Mouse (Mus musculus) stomach, postnatal 0 days (tissue): ENCODE measurements around the gene Lct. TPM values are rescaled to one million over a fixed set of nuclear protein-coding genes. Genes with fewer than 3 reads are reported as not detected.
"Not testable (repeated sequence)": the region's sequence is repeated elsewhere in the genome, so short reads cannot be mapped to it uniquely, and the experiment has no call there.

Experiments used
- ATAC-seq: fragments of 200-750 bp; cut with Nextera tagmentation; 2 replicates; pipeline ENCODE4 v1.8.0; 2017; ENCODE audit not compliant: low FRiP score, low TSS enrichment
- DNase-seq: peaks from one replicate; pipeline ENCODE4 v3.0.0-alpha.2; 2016; ENCODE audit warnings: low spot score
- H3K27ac ChIP-seq: fragments of 300-500 bp; sonication (generic); replicated peaks from 2 replicates; pipeline ENCODE4 v1.5.1; 2014; ENCODE audit warnings: mild to moderate bottlenecking, control low read depth
- H3K27me3 ChIP-seq: fragments of 300-500 bp; sonication (generic); 2 replicates; pipeline ENCODE4 v1.6.1; 2014; ENCODE audit warnings: low read length; ENCODE audit not compliant: control insufficient read depth, insufficient read depth
- H3K36me3 ChIP-seq: fragments of 300-500 bp; sonication (generic); 2 replicates; pipeline ENCODE4 v1.6.1; 2014; ENCODE audit warnings: low read length, mixed read lengths; ENCODE audit not compliant: control insufficient read depth, insufficient read depth
- H3K4me1 ChIP-seq: fragments of 300-500 bp; sonication (generic); replicated peaks from 2 replicates; pipeline ENCODE4 v1.6.1; 2014; ENCODE audit warnings: antibody characterized with exemption; ENCODE audit not compliant: control insufficient read depth, insufficient read depth
- H3K4me2 ChIP-seq: fragments of 300-500 bp; sonication (generic); replicated peaks from 2 replicates; pipeline ENCODE4 v1.6.1; 2014; ENCODE audit warnings: low read depth, mild to moderate bottlenecking, control low read depth, moderate library complexity
- H3K4me3 ChIP-seq: fragments of 300-500 bp; sonication (generic); 2 replicates; pipeline ENCODE4 v1.5.1; 2014; ENCODE audit warnings: low read depth, low read length, control low read depth
- H3K9ac ChIP-seq: fragments of 300-500 bp; sonication (generic); 2 replicates; pipeline ENCODE4 v1.6.1; 2014; ENCODE audit warnings: mild to moderate bottlenecking, low read length, control low read depth, mixed read lengths
- H3K9me3 ChIP-seq: fragments of 300-500 bp; sonication (generic); 2 replicates; pipeline ENCODE4 v1.6.1; 2016; ENCODE audit warnings: low read length; ENCODE audit not compliant: control insufficient read depth
- CTCF ChIP-seq: IDR thresholded peaks from 2 replicates; pipeline ENCODE4 v1.5.1; 2016; ENCODE audit warnings: antibody characterized with exemption, low read depth, mild to moderate bottlenecking, moderate library complexity
- EP300 ChIP-seq: optimal IDR thresholded peaks from 2 replicates; pipeline ENCODE3; 2016; ENCODE audit warnings: antibody characterized with exemption
- WGBS: fragments of 180-500 bp; shearing (Covaris S2); extraction: QIAGEN DNeasy Blood & Tissue Kit; methylation state at CpG from one replicate; pipeline ENCODE4 v1.1.7; 2014; 5-methylcytosine and 5-hydroxymethylcytosine counted together
- polyA plus RNA-seq: library from polyadenylated mRNA; unstranded; fragments of >200 nt; fragmentation: Nextera tagmentation; extraction: Ambion mirVana; gene quantifications from 2 replicates; pipeline ENCODE4 v1.2.1, GENCODE M21; 2015

Lct gene
- polyA plus RNA-seq, 1 experiment from 2014 or later, result 2.8 TPM

DNA sequence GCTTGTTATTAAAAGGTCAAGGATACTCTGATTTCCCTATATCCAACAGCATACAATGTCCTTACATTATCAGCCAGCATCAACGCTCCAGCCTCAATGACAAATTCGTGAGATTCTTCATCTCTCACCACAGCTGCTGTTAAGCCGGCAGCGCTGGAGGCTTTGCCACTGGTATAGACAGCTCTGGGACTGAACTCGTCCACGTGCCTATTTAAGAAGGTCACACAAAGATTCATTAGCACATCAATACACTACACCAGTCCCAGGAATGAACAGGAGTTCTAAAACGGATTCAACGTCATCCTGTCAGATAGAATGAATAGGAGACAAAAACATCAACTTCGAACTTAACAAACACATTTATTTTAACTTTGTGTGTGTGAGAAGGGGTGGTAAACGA is 16.1 kb upstream of the Lct start:
- no peak for TF ChIP-seq EP300
- no peak for TF ChIP-seq CTCF
- no peak for DNase-seq

DNA sequence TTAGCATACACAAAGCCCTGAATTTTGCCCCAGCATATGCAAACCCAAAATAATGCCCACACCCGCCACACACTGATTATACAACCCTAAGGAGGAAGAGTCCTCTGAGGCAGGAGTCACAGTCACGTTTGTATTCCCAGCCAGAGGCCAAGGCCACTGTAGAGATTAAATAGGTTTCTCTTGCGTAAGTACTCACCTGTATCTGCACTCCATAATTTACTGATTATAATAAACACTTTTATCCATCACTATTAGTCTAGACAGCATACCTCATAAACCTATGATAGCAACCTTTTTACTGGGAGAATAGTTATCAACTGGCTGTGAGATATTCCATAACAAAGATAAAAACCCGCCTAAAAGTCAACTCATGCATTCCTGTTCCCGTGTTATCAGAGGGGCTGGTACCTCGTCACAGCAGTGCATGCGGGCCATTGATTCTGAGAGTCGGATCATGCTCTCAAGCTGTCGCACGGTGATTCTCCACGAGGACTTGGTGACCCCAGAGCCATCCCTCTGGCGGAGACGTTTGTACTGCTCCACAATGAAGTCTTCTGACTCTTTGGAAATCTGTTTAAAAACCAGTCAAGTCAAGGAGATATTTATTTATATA is 9.7 kb upstream of the Lct start:
- WGBS, result 82% methylated on average over 13 of the region's 13 CpGs
- Histone ChIP-seq H3K27me3 (no peaks in the 10 kb centered on the region), H3K36me3 (peaks cover 26% of the 10 kb centered on the region), H3K4me3 (no peak overlapping the region), H3K4me1 (no peaks in the 10 kb centered on the region), H3K27ac (no peak overlapping the region), H3K9ac (no peak overlapping the region), H3K9me3 (no peaks in the 10 kb centered on the region), H3K4me2 (no peak overlapping the region)
- ATAC-seq (no peak), DNase-seq (no peak)
- TF ChIP-seq EP300 (no peak), CTCF (no peak)

More for the DNA sequence above, 16.1 kb upstream of the Lct start:
- 82% methylated on average over 10 of the region's 10 CpGs for WGBS
- Histone ChIP-seq H3K4me2 (no peak overlapping the region), H3K4me3 (no peak overlapping the region), H3K4me1 (no peaks in the 10 kb centered on the region), H3K27ac (no peak overlapping the region), H3K9ac (no peak overlapping the region), H3K9me3 (no peaks in the 10 kb centered on the region), H3K27me3 (no peaks in the 10 kb centered on the region), H3K36me3 (peaks cover 16% of the 10 kb centered on the region)
- no peak for ATAC-seq

DNA sequence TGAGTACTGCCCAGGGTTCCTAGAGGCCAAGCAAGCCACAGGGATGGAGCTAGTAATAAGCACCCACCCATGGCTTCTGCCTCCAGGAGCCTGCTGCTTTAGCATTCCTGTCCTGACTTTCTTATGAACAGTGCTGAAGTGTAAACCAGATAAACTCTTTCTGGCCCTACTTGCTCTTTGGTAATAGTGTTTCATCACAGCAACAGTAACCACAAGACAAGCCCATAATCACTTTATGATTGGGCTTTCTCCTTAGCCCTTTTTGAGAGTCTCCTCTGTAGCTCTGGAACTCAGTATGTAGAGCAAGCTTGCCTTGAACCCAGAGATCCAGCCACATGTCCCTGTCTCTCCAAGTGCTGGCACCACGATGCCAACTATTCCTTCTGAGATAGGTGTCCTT is 2.2 kb upstream of the Lct start:
- no peak for TF ChIP-seq EP300
- TF ChIP-seq CTCF, result no peak
- Histone ChIP-seq H3K4me3 (no peak overlapping the region), H3K4me1 (no peaks in the 10 kb centered on the region), H3K4me2 (no peak overlapping the region), H3K9ac (no peak overlapping the region), H3K9me3 (no peaks in the 10 kb centered on the region), H3K27me3 (no peaks in the 10 kb centered on the region), H3K36me3 (peaks cover 18% of the 10 kb centered on the region), H3K27ac (no peak overlapping the region)
- ATAC-seq (no peak), DNase-seq (no peak)
- 93% methylated on average over 1 of the region's 1 CpGs for WGBS

DNA sequence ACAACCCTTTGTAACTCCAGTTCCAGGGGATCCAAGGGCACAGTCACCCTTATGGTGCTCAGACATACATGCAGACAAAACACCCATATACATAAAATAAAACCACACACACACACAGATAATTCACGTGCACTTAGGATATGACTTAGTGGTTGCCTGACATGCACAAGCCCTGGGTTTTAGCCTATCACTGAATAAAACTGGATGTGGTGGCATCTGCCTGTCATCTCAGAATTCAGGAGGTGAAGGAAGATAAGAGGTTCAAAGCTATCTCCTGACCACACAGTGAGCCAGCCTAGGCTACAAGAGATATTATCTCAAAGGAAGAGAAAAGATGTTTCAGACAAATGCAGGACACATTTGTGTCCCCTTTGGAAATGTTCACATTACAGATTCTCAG is 953 bp downstream of the Lct start:
- DNase-seq (no peak), ATAC-seq (no peak)
- H3K27ac ChIP-seq, result no peak overlapping the region
- no peak for TF ChIP-seq EP300
- no peak overlapping the region for H3K4me3 ChIP-seq
- no peaks in the 10 kb centered on the region for H3K9me3 ChIP-seq
- no peak overlapping the region for H3K4me2 ChIP-seq
- 94% methylated on average over 1 of the region's 1 CpGs for WGBS
- no peak overlapping the region for H3K9ac ChIP-seq
- no peaks in the 10 kb centered on the region for H3K4me1 ChIP-seq
- peaks cover 2% of the 10 kb centered on the region; the same call in 1 of the 2 replicates for H3K36me3 ChIP-seq
- H3K27me3 ChIP-seq, result no peaks in the 10 kb centered on the region

DNA sequence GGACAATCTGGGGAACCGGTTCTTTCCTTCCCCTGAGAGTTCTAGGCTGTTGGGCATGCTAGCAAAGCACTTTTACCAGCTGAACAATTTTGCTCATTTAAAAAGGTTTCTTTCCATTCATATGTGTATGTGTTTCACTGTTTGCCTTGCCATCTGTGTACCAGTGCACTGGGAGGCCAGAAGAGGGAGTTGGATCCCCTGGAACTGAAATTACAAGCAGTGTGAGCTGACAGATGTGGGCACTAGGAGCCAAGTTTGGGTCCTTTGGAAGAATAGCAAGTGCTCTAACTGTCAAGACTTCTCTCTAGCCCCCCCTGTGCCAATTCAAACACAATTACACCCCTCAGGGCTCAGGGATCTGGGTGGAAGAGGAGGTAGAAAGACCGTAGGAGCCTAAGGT is 3.3 kb downstream of the Lct start:
- no peak overlapping the region for H3K4me2 ChIP-seq
- H3K9me3 ChIP-seq, result no peaks in the 10 kb centered on the region
- TF ChIP-seq CTCF, result no peak
- TF ChIP-seq EP300, result no peak
- DNase-seq (no peak), ATAC-seq (no peak)
- H3K27ac ChIP-seq, result no peak overlapping the region
- WGBS, result 88% methylated on average over 2 of the region's 2 CpGs
- H3K9ac ChIP-seq, result no peak overlapping the region
- no peaks in the 10 kb centered on the region for H3K36me3 ChIP-seq
- no peak overlapping the region for H3K4me3 ChIP-seq
- H3K4me1 ChIP-seq, result no peaks in the 10 kb centered on the region
- H3K27me3 ChIP-seq, result no peaks in the 10 kb centered on the region

DNA sequence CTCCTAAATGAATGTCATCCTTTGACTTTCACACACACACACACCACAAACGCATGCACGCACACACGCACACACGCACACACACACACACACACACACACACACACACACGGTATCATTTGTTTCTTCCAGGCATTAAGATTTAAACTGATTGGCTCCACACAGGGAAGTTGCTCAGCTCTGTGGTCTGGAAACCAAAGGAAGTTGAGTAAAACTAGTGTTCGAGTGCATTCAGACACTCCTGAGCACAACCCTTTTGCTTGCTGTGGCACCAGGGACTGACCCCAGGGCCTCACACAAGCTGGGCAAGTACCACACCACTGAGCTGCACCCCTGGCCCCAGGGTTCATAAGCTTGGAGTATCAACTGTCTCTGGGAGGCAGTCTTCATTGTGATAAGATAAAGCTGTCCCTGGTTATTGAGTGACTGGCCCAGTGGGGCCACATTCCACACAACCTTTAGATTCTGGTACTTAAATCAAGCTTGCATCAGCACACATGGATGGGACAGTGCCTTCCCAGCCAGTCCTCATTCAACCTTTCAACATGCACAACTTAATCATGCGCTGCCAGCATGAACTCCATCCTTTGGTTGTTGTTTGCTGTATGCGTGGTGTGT is 5.0 kb downstream of the Lct start:
- DNase-seq, result no peak
- Histone ChIP-seq H3K9ac (no peak overlapping the region), H3K36me3 (no peaks in the 10 kb centered on the region), H3K4me2 (no peak overlapping the region), H3K9me3 (no peaks in the 10 kb centered on the region), H3K27ac (no peak overlapping the region), H3K4me3 (no peak overlapping the region), H3K27me3 (no peaks in the 10 kb centered on the region), H3K4me1 (no peaks in the 10 kb centered on the region)
- ATAC-seq, result no peak
- TF ChIP-seq EP300 (no peak), CTCF (no peak)
- 83% methylated on average over 8 of the region's 8 CpGs for WGBS

DNA sequence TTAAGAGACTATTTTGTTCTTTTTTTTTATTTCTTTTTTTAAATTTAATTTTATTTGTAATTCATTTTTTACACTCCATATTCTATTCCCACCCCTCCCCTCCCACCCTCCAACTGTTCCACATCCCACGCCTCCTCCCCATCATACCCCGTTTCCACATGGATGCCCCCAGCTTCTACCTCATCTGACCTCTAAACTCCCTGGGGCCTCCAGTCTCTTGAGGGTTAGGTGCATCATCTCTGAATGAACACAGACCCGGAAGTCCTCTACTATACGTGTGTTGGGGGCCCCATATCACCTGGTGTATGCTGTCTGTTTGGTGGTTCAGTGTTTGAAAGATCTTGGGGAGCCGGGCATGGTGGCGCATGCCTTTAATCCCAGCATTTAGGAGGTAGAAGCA is 8.9 kb downstream of the Lct start:
- 86% methylated on average over 6 of the region's 6 CpGs for WGBS

More for the DNA sequence above, 8.9 kb downstream of the Lct start:
- not testable (repeated sequence) for DNase-seq, H3K27ac ChIP-seq, H3K4me3 ChIP-seq, H3K9me3 ChIP-seq, H3K9ac ChIP-seq, H3K4me2 ChIP-seq, ATAC-seq, H3K27me3 ChIP-seq, H3K36me3 ChIP-seq, H3K4me1 ChIP-seq
